ENCODE assay signal across 31 mouse cellular contexts in the genomic region with DNA sequence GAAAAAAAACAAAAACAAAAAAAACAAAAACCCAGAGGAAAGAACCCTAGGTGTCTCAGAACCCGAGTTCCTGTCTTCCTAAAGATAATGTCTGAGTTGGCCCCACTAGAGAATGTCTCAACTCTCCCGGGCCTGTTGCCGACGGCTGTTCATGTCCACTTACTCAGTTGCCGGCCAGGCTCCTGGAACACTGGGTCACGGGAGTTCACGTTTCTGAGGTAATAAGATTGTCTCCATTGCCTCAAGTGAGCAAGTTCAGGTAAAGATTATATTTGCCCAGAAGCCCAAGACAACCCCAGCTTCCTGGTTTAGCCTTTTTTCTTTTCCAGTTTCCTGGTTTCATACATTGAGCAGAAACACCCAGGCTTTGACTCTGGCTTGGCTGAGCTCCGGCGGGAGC. TPM values are rescaled to one million over a fixed set of nuclear protein-coding genes. Genes with fewer than 3 reads are reported as not detected.
DNase-seq lines count a peak whose midpoint lies in the region; ATAC-seq and TF ChIP-seq lines count a peak whose summit lies in the region.
"Had no signal": no experiment of that assay in that cellular context is flagged by ENCODE, and none has a peak within 500 bp of the region (broad histone marks: within the 10 kb centered on the region; RNA-seq: fewer than 3 reads in every experiment).

No protein-coding gene starts in this region.

- TF ChIP-seq CTCF in heart, adult 2 months (IDR thresholded peaks at IDR 0.05), result no peak

- no peaks in the 10 kb centered on the region for H3K36me3 ChIP-seq in heart, adult 2 months (ENCODE audit: control insufficient read depth, insufficient read depth, low read length)
- H3K36me3 ChIP-seq in forebrain, embryonic 11.5 days (ENCODE audit: control insufficient read depth, insufficient read depth, low read length), result no peaks in the 10 kb centered on the region; the same call in 1 of the 2 replicates

- H3K27ac ChIP-seq in heart, adult 2 months, result no peak overlapping the region
- no peak overlapping the region for H3K27ac ChIP-seq in forebrain, embryonic 11.5 days (ENCODE audit: low read depth, low read length)
- H3K27ac ChIP-seq: forebrain, embryonic 10.5 days; heart, embryonic 13.5 days; hindbrain, embryonic 12.5 days; limb, embryonic 12.5 days; liver, embryonic 14.5 days; macrophage; midbrain, embryonic 10.5 days; neural tube, embryonic 15.5 days; stomach, embryonic 15.5 days had no signal

- no peak for ATAC-seq in megakaryocyte-erythroid progenitor cell, adult 5-6 weeks (replicated peaks; ENCODE audit: low FRiP score, low TSS enrichment, poor library complexity, severe bottlenecking)
- ATAC-seq in forebrain, embryonic 11.5 days (replicated peaks; ENCODE audit: low FRiP score), result no peak
- ATAC-seq: CD4-positive, CD25-positive, alpha-beta regulatory T cell, adult 4 months; forebrain, postnatal 0 days; midbrain, embryonic 16.5 days had no signal

- H3K4me3 ChIP-seq in heart, adult 2 months, result no peak overlapping the region
- no peak overlapping the region for H3K4me3 ChIP-seq in forebrain, embryonic 11.5 days (ENCODE audit: low read depth, low read length)
- H3K4me3 ChIP-seq: forebrain, embryonic 10.5 days; heart, embryonic 13.5 days; hindbrain, embryonic 12.5 days; limb, embryonic 12.5 days; midbrain, embryonic 10.5 days; neural tube, embryonic 15.5 days; stomach, embryonic 15.5 days had no signal

- no peaks in the 10 kb centered on the region for H3K27me3 ChIP-seq in heart, adult 2 months (ENCODE audit: control insufficient read depth, insufficient read depth, low read length)
- H3K27me3 ChIP-seq in forebrain, embryonic 11.5 days (ENCODE audit: control insufficient read depth, insufficient read depth, low read length), result no peaks in the 10 kb centered on the region
- H3K27me3 ChIP-seq: heart, embryonic 13.5 days; hindbrain, embryonic 12.5 days; limb, embryonic 12.5 days; neural tube, embryonic 15.5 days; stomach, embryonic 15.5 days had no signal

- 19% methylated on average over 9 of the region's 9 CpGs for WGBS in heart, adult 2 months
- 29% methylated on average over 9 of the region's 9 CpGs for WGBS in large intestine, adult 2 months
- 86% methylated on average over 9 of the region's 9 CpGs for WGBS in forebrain, embryonic 11.5 days

- no peak overlapping the region for H3K4me2 ChIP-seq in forebrain, embryonic 11.5 days (ENCODE audit: low read depth, low read length, severe bottlenecking)
- H3K4me2 ChIP-seq: heart, embryonic 13.5 days; hindbrain, embryonic 12.5 days; limb, embryonic 12.5 days; neural tube, embryonic 15.5 days; stomach, embryonic 15.5 days had no signal

- H3K79me2 ChIP-seq in heart, adult 2 months (replicated peaks; ENCODE audit: control insufficient read depth, insufficient read depth, low read length), result no peaks in the 10 kb centered on the region

- no peaks in the 10 kb centered on the region for H3K9me3 ChIP-seq in forebrain, embryonic 11.5 days (ENCODE audit: control insufficient read depth, low read length)
- H3K9me3 ChIP-seq: forebrain, embryonic 10.5 days; heart, embryonic 13.5 days; hindbrain, embryonic 12.5 days; limb, embryonic 12.5 days; midbrain, embryonic 10.5 days; neural tube, embryonic 15.5 days; stomach, embryonic 15.5 days had no signal

- intact Hi-C loops in heart, adult 2 months (cut with DNase I), result no loop called here

- no peaks in the 10 kb centered on the region; the same call in 1 of the 2 replicates for H3K4me1 ChIP-seq in heart, adult 2 months (ENCODE audit: control insufficient read depth, insufficient read depth, low read length)
- no peaks in the 10 kb centered on the region for H3K4me1 ChIP-seq in forebrain, embryonic 11.5 days (replicated peaks; ENCODE audit: control insufficient read depth, insufficient read depth, low read length)
- H3K4me1 ChIP-seq: forebrain, embryonic 10.5 days; hindbrain, embryonic 12.5 days; midbrain, embryonic 10.5 days; stomach, embryonic 15.5 days had no signal

- DNase-seq in heart, adult 2 months, result peak in 1 of 2 experiments; percentile 27
- DNase-seq in heart, adult 9 months (ENCODE audit: low spot score in 2 of 2), result no peak
- DNase-seq in lung, adult 18-20 months, result peak; percentile 46 to 71
- no peak for DNase-seq in lung, postnatal 14 days
- peak; percentile 39 for DNase-seq in large intestine, adult 2 months (ENCODE audit: low read depth, low spot score)
- no peak for DNase-seq in forebrain, embryonic 11.5 days (ENCODE audit: low spot score)
- DNase-seq: cerebellum, adult 11-12 months; cerebellum, postnatal 10 days; forebrain, postnatal 0 days; heart, postnatal 14 days; kidney, adult 2 months; kidney, postnatal 14 days; right cerebral cortex, adult 18-20 months; thymus, adult 2 months had no signal

- no peak overlapping the region for H3K9ac ChIP-seq in heart, adult 2 months (ENCODE audit: low read depth, low read length)
- no peak overlapping the region for H3K9ac ChIP-seq in forebrain, embryonic 11.5 days (ENCODE audit: low read length)
- H3K9ac ChIP-seq: forebrain, postnatal 0 days; heart, embryonic 13.5 days; hindbrain, embryonic 12.5 days; limb, embryonic 12.5 days; liver, embryonic 14.5 days; neural tube, embryonic 15.5 days; stomach, embryonic 15.5 days had no signal

- no peak for TF ChIP-seq POLR2A in heart, adult 2 months (IDR thresholded peaks at IDR 0.05; ENCODE audit: insufficient read depth, low read depth, low read length)

- 0 out of 2 replicates have a peak, but pooled peaks have one; percentile 6 for TF ChIP-seq EP300 in heart, adult 2 months (IDR thresholded peaks at IDR 0.05; ENCODE audit: insufficient read depth, low read depth, low read length)

RNA-seq across cellular contexts. Expression of gene Cyp17a1, which starts 14.1 kb away (rescaled TPM):
- total RNA-seq in heart, adult 2 months (2021), result not detected
- 0.12 TPM in 1 of 2 replicates, not detected in the other for polyA plus RNA-seq in heart, adult 2 months (2012; rRNA removed)
- polyA plus RNA-seq in large intestine, adult 2 months (2012; rRNA removed), result 0.25 and 0.82 TPM in 2 replicates
- not detected in 2 replicates for total RNA-seq in megakaryocyte-erythroid progenitor cell, adult 5-6 weeks (2014; fragmentation: Nextera tagmentation)
- not detected in 2 replicates for total RNA-seq in megakaryocyte-erythroid progenitor cell, adult 5-6 weeks (2017)
- not detected in 2 replicates for polyA plus RNA-seq in forebrain, embryonic 11.5 days (2014; fragmentation: Nextera tagmentation; extraction: Ambion mirVana)
- total RNA-seq: forebrain, postnatal 0 days; gastrocnemius, postnatal 4 days; heart, postnatal 14 days; layer of hippocampus, adult 8-10 months; left cerebral cortex, postnatal 14 days had no signal
- polyA plus RNA-seq: CD4-positive, CD25-positive, alpha-beta regulatory T cell, adult 4 months; cortical plate, adult 2 months; embryonic facial prominence, embryonic 11.5 days; forebrain, embryonic 10.5 days; forebrain, postnatal 0 days; hindbrain, embryonic 12.5 days; limb, embryonic 12.5 days; macrophage; midbrain, embryonic 10.5 days; midbrain, embryonic 16.5 days; neural tube, embryonic 15.5 days; stomach, embryonic 15.5 days had no signal

RNA-seq across cellular contexts. Expression of gene Borcs7, which starts 30.9 kb away (rescaled TPM):
- total RNA-seq in heart, adult 2 months (2021), result 1 to 10 TPM; 7.1 to 7.8 TPM
- polyA plus RNA-seq in heart, adult 2 months (2012; rRNA removed), result 4.7 and 8.7 TPM in 2 replicates
- 3.5 and 5.0 TPM in 2 replicates for polyA plus RNA-seq in large intestine, adult 2 months (2012; rRNA removed)
- 11.3 TPM in 2 replicates for total RNA-seq in megakaryocyte-erythroid progenitor cell, adult 5-6 weeks (2014; fragmentation: Nextera tagmentation)
- total RNA-seq in megakaryocyte-erythroid progenitor cell, adult 5-6 weeks (2017), result 3.5 and 4.3 TPM in 2 replicates
- 11.3 and 12.6 TPM in 2 replicates for polyA plus RNA-seq in forebrain, embryonic 11.5 days (2014; fragmentation: Nextera tagmentation; extraction: Ambion mirVana)

RNA-seq across cellular contexts. Expression of gene As3mt, which starts 48.4 kb away (rescaled TPM):
- 10 to 100 TPM; 86.2 to 99.2 TPM for total RNA-seq in heart, adult 2 months (2021)
- 33.2 and 63.7 TPM in 2 replicates for polyA plus RNA-seq in heart, adult 2 months (2012; rRNA removed)
- 19.9 and 25.9 TPM in 2 replicates for polyA plus RNA-seq in large intestine, adult 2 months (2012; rRNA removed)
- total RNA-seq in megakaryocyte-erythroid progenitor cell, adult 5-6 weeks (2014; fragmentation: Nextera tagmentation), result 6.5 and 6.6 TPM in 2 replicates
- 1.6 and 16.2 TPM in 2 replicates for total RNA-seq in megakaryocyte-erythroid progenitor cell, adult 5-6 weeks (2017)
- polyA plus RNA-seq in forebrain, embryonic 11.5 days (2014; fragmentation: Nextera tagmentation; extraction: Ambion mirVana), result 19.4 and 24.0 TPM in 2 replicates

RNA-seq across cellular contexts. Expression of gene Wbp1l, which starts 60.0 kb away (rescaled TPM):
- total RNA-seq in heart, adult 2 months (2021), result 10 to 100 TPM; 53.5 to 54.2 TPM
- polyA plus RNA-seq in heart, adult 2 months (2012; rRNA removed), result 39.2 and 46.2 TPM in 2 replicates
- 35.5 and 41.8 TPM in 2 replicates for polyA plus RNA-seq in large intestine, adult 2 months (2012; rRNA removed)
- total RNA-seq in megakaryocyte-erythroid progenitor cell, adult 5-6 weeks (2014; fragmentation: Nextera tagmentation), result 16.1 and 24.1 TPM in 2 replicates
- total RNA-seq in megakaryocyte-erythroid progenitor cell, adult 5-6 weeks (2017), result 17.9 and 20.8 TPM in 2 replicates
- polyA plus RNA-seq in forebrain, embryonic 11.5 days (2014; fragmentation: Nextera tagmentation; extraction: Ambion mirVana), result 41.3 and 41.4 TPM in 2 replicates

Comparison
In these comparisons a context has a peak if more than half of its experiments do, and no peak if none do; other contexts are left out.
1. DNase-seq: peak in lung, adult 18-20 months (2 of 2) and large intestine, adult 2 months (single experiment); none in heart, adult 9 months (0 of 2), lung, postnatal 14 days (single experiment) and forebrain, embryonic 11.5 days (single experiment).